Mouse (Mus musculus): ENCODE measurements around the gene Ube2e1. TPM values are rescaled to one million over a fixed set of nuclear protein-coding genes. Genes with fewer than 3 reads are reported as not detected.

Ube2e1 gene
- total RNA-seq, 1 experiment: 17.0 TPM

DNA sequence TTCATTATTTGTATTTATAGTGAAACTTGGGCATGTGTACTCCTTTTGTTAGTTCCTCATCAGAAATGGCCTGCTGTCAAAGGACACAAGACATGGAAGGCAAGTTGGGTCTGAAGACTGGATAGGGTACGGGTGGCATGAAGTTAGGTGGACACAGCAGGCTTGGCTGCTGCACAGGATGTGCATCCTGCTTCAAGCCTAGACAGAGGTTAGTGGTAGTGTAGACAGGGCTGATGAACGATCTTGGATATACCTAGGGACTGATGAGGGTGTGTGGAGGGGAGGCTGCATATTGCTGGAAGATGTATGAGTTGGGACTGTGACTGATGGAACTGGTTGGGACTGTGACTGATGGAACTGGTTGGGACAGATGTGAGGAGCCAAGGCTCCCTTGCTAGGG is 32.8 kb downstream of the Ube2e1 start:
- H3K36me3 ChIP-seq (ENCODE audit: control insufficient read depth, insufficient read depth, low read length, poor library complexity, severe bottlenecking): no peaks in the 10 kb centered on the region
- no peak for TF ChIP-seq HCFC1 (IDR thresholded peaks at IDR 0.05; ENCODE audit: borderline replicate concordance, insufficient read depth, low read length)
- no peak for TF ChIP-seq ZC3H11A (IDR thresholded peaks at IDR 0.05; ENCODE audit: borderline replicate concordance, low read depth, low read length)
- no peak for TF ChIP-seq ZNF384 (IDR thresholded peaks at IDR 0.05; ENCODE audit: low read depth, low read length)
- TF ChIP-seq MAFK (IDR thresholded peaks at IDR 0.05; ENCODE audit: insufficient read depth, low read depth, low read length): no peak
- TF ChIP-seq CHD2 (IDR thresholded peaks at IDR 0.05; ENCODE audit: low read depth, low read length): no peak

DNA sequence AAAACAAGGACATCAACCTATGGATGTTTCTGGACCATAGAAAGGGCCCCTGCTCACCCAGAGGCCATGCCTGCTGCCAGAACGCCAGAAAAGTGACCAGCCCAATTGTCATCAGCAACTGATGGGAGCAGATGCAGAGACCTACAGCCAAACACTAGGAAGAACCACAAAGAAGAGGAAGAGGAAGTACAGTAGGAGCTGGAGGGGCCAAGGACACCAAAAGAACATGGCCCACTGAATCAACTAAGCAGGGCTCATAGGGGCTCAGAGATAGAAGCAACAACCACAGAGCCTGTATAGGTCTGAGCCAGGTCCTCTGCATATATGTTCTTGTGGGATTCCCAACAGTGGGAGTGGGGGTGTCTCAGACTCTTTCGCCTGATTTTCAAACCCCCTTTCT is 34.2 kb downstream of the Ube2e1 start:
- Histone ChIP-seq H3K9ac (ENCODE audit: insufficient read depth, low read depth, low read length, poor library complexity, severe bottlenecking) (no peak overlapping the region), H3K36me3 (ENCODE audit: control insufficient read depth, insufficient read depth, low read length, poor library complexity, severe bottlenecking) (no peaks in the 10 kb centered on the region), H3K9me3 (ENCODE audit: control insufficient read depth, insufficient read depth, low read depth, low read length) (no peaks in the 10 kb centered on the region), H3K27ac (ENCODE audit: insufficient read depth, low read depth, low read length, poor library complexity, severe bottlenecking) (no peak overlapping the region), H3K4me1 (ENCODE audit: control insufficient read depth in 2 of 2, insufficient read depth in 2 of 2, low read length in 2 of 2, poor library complexity in 1 of 2) (no peaks in the 10 kb centered on the region), H3K4me3 (ENCODE audit: insufficient read depth in 1 of 2, low read depth in 1 of 2, low read length in 2 of 2, poor library complexity in 1 of 2, severe bottlenecking in 1 of 2) (no peak overlapping the region)
- no peak for TF ChIP-seq CHD2 (IDR thresholded peaks at IDR 0.05; ENCODE audit: low read depth, low read length)
- TF ChIP-seq MAFK (IDR thresholded peaks at IDR 0.05; ENCODE audit: insufficient read depth, low read depth, low read length): no peak
- no peak for TF ChIP-seq HCFC1 (IDR thresholded peaks at IDR 0.05; ENCODE audit: borderline replicate concordance, insufficient read depth, low read length)
- no peak for TF ChIP-seq ZC3H11A (IDR thresholded peaks at IDR 0.05; ENCODE audit: borderline replicate concordance, low read depth, low read length)
- TF ChIP-seq ZNF384 (IDR thresholded peaks at IDR 0.05; ENCODE audit: low read depth, low read length): no peak
- in situ Hi-C loops (cut with MboI; ENCODE audit: low sequenced_read_pairs in 2 of 2, unreplicated experiment in 2 of 2): no loop called here
- DNase-seq (ENCODE audit: low read depth, low spot score): no peak

More for the DNA sequence above, 32.8 kb downstream of the Ube2e1 start:
- H3K4me1 ChIP-seq (ENCODE audit: control insufficient read depth in 2 of 2, insufficient read depth in 2 of 2, low read length in 2 of 2, poor library complexity in 1 of 2): no peaks in the 10 kb centered on the region
- in situ Hi-C loops (cut with MboI; ENCODE audit: low sequenced_read_pairs in 2 of 2, unreplicated experiment in 2 of 2): no loop called here
- no peak for DNase-seq (ENCODE audit: low read depth, low spot score)
- no peak overlapping the region for H3K27ac ChIP-seq (ENCODE audit: insufficient read depth, low read depth, low read length, poor library complexity, severe bottlenecking)
- no peaks in the 10 kb centered on the region for H3K9me3 ChIP-seq (ENCODE audit: control insufficient read depth, insufficient read depth, low read depth, low read length)
- H3K9ac ChIP-seq (ENCODE audit: insufficient read depth, low read depth, low read length, poor library complexity, severe bottlenecking): no peak overlapping the region
- H3K4me3 ChIP-seq (ENCODE audit: insufficient read depth in 1 of 2, low read depth in 1 of 2, low read length in 2 of 2, poor library complexity in 1 of 2, severe bottlenecking in 1 of 2): no peak overlapping the region

DNA sequence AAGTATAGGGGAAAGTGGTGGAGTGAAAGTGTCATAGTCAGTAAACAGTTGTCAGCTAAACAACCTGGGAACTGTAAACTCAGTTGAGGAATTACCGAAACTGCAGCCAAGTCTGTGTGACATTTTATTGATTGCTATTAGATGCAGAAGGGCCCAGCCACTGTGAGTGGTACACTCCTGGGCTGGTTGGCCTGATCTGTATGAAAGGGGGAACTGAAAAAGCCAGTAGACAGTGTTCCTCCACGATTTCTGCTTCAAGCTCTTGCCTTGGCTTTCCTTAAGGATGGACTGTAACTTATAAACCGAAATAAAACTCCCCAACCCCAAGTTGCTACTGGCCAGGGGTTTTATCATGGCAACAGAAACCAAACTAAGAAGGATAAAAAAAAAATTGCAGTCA is 39.1 kb downstream of the Ube2e1 start:
- H3K9me3 ChIP-seq (ENCODE audit: control insufficient read depth, insufficient read depth, low read depth, low read length): no peaks in the 10 kb centered on the region
- no peak for TF ChIP-seq MAFK (IDR thresholded peaks at IDR 0.05; ENCODE audit: insufficient read depth, low read depth, low read length)
- TF ChIP-seq CHD2 (IDR thresholded peaks at IDR 0.05; ENCODE audit: low read depth, low read length): no peak
- TF ChIP-seq ZC3H11A (IDR thresholded peaks at IDR 0.05; ENCODE audit: borderline replicate concordance, low read depth, low read length): no peak
- TF ChIP-seq HCFC1 (IDR thresholded peaks at IDR 0.05; ENCODE audit: borderline replicate concordance, insufficient read depth, low read length): no peak
- no peaks in the 10 kb centered on the region for H3K36me3 ChIP-seq (ENCODE audit: control insufficient read depth, insufficient read depth, low read length, poor library complexity, severe bottlenecking)
- H3K4me1 ChIP-seq (ENCODE audit: control insufficient read depth in 2 of 2, insufficient read depth in 2 of 2, low read length in 2 of 2, poor library complexity in 1 of 2): no peaks in the 10 kb centered on the region
- DNase-seq (ENCODE audit: low read depth, low spot score): no peak
- H3K9ac ChIP-seq (ENCODE audit: insufficient read depth, low read depth, low read length, poor library complexity, severe bottlenecking): no peak overlapping the region
- H3K4me3 ChIP-seq (ENCODE audit: insufficient read depth in 1 of 2, low read depth in 1 of 2, low read length in 2 of 2, poor library complexity in 1 of 2, severe bottlenecking in 1 of 2): no peak overlapping the region
- in situ Hi-C loops (cut with MboI; ENCODE audit: low sequenced_read_pairs in 2 of 2, unreplicated experiment in 2 of 2): no loop called here
- no peak overlapping the region for H3K27ac ChIP-seq (ENCODE audit: insufficient read depth, low read depth, low read length, poor library complexity, severe bottlenecking)

DNA sequence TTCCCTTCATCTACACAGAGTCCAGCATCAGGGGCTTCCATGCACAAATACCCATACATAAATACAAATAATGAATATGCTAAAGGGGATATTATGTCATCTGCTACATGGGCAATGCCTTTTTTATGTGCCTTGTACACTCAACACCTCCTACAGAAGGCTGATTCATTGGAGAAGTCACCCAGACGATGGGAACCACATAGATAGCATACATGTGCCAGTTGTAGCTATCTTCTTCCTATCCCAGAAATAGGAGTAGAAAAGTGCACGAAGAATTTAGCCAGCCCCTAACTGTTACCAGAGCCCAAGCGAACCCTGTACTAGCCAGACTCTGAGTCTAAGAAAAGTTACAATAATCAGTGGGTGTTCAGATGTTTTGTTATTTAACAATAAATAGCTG is 39.5 kb downstream of the Ube2e1 start:
- in situ Hi-C loops (cut with MboI; ENCODE audit: low sequenced_read_pairs in 2 of 2, unreplicated experiment in 2 of 2): no loop called here
- Histone ChIP-seq H3K36me3 (ENCODE audit: control insufficient read depth, insufficient read depth, low read length, poor library complexity, severe bottlenecking) (no peaks in the 10 kb centered on the region), H3K9me3 (ENCODE audit: control insufficient read depth, insufficient read depth, low read depth, low read length) (no peaks in the 10 kb centered on the region), H3K9ac (ENCODE audit: insufficient read depth, low read depth, low read length, poor library complexity, severe bottlenecking) (no peak overlapping the region), H3K27ac (ENCODE audit: insufficient read depth, low read depth, low read length, poor library complexity, severe bottlenecking) (no peak overlapping the region), H3K4me3 (ENCODE audit: insufficient read depth in 1 of 2, low read depth in 1 of 2, low read length in 2 of 2, poor library complexity in 1 of 2, severe bottlenecking in 1 of 2) (no peak overlapping the region), H3K4me1 (ENCODE audit: control insufficient read depth in 2 of 2, insufficient read depth in 2 of 2, low read length in 2 of 2, poor library complexity in 1 of 2) (peaks cover 0 to 2% of the 10 kb centered on the region in 2 experiments; a peak in 1 of 4 replicates)
- TF ChIP-seq CHD2 (IDR thresholded peaks at IDR 0.05; ENCODE audit: low read depth, low read length) (no peak), MAFK (IDR thresholded peaks at IDR 0.05; ENCODE audit: insufficient read depth, low read depth, low read length) (no peak), ZNF384 (IDR thresholded peaks at IDR 0.05; ENCODE audit: low read depth, low read length) (no peak), ZC3H11A (IDR thresholded peaks at IDR 0.05; ENCODE audit: borderline replicate concordance, low read depth, low read length) (no peak), HCFC1 (IDR thresholded peaks at IDR 0.05; ENCODE audit: borderline replicate concordance, insufficient read depth, low read length) (no peak)
- no peak for DNase-seq (ENCODE audit: low read depth, low spot score)

DNA sequence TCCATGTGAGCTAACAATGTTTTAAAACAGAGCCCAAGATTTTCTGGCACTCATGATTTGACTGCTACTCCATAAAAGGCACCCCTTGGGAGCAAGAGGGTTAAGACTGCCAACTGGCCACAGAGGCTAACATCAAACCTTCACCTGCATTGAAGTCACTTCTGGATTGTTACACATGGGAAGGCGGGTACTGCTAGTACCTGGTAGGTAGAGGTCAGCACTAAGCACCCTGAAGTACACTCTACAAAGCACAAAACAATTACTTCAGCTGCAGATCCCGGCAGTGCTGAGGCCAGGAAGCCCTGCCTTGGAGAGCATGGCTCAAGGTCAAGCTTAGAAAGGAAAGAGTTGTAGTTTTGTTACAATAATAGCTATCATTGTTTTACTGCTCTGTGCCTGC is 44.3 kb downstream of the Ube2e1 start:
- Histone ChIP-seq H3K4me1 (ENCODE audit: control insufficient read depth in 2 of 2, insufficient read depth in 2 of 2, low read length in 2 of 2, poor library complexity in 1 of 2) (peaks cover 0 to 2% of the 10 kb centered on the region in 2 experiments; a peak in 1 of 4 replicates), H3K9me3 (ENCODE audit: control insufficient read depth, insufficient read depth, low read depth, low read length) (no peaks in the 10 kb centered on the region; the same call in 1 of the 2 replicates), H3K36me3 (ENCODE audit: control insufficient read depth, insufficient read depth, low read length, poor library complexity, severe bottlenecking) (no peaks in the 10 kb centered on the region), H3K4me3 (ENCODE audit: insufficient read depth in 1 of 2, low read depth in 1 of 2, low read length in 2 of 2, poor library complexity in 1 of 2, severe bottlenecking in 1 of 2) (no peak overlapping the region), H3K27ac (ENCODE audit: insufficient read depth, low read depth, low read length, poor library complexity, severe bottlenecking) (no peak overlapping the region), H3K9ac (ENCODE audit: insufficient read depth, low read depth, low read length, poor library complexity, severe bottlenecking) (no peak overlapping the region)
- TF ChIP-seq CHD2 (IDR thresholded peaks at IDR 0.05; ENCODE audit: low read depth, low read length) (no peak), HCFC1 (IDR thresholded peaks at IDR 0.05; ENCODE audit: borderline replicate concordance, insufficient read depth, low read length) (no peak), ZC3H11A (IDR thresholded peaks at IDR 0.05; ENCODE audit: borderline replicate concordance, low read depth, low read length) (no peak), ZNF384 (IDR thresholded peaks at IDR 0.05; ENCODE audit: low read depth, low read length) (no peak), MAFK (IDR thresholded peaks at IDR 0.05; ENCODE audit: insufficient read depth, low read depth, low read length) (no peak)
- in situ Hi-C loops (cut with MboI; ENCODE audit: low sequenced_read_pairs in 2 of 2, unreplicated experiment in 2 of 2): no loop called here
- no peak for DNase-seq (ENCODE audit: low read depth, low spot score)
